Mouse (Mus musculus) hindbrain, embryonic 14.5 days (tissue): ENCODE results near the gene Hist1h3g. TPM values are rescaled to one million over a fixed set of nuclear protein-coding genes. Genes with fewer than 3 reads are reported as not detected.
"Not testable (repeated sequence)": the region's sequence is repeated elsewhere in the genome, so short reads cannot be mapped to it uniquely, and the experiment has no call there.

Experiments
- ATAC-seq: fragments of 200-750 bp; cut with Nextera tagmentation; 2 replicates; pipeline ENCODE4 v1.8.0; 2017; ENCODE audit warnings: moderate number of reproducible peaks, mild to moderate bottlenecking, moderate TSS enrichment, moderate library complexity; ENCODE audit not compliant: low FRiP score
- DNase-seq: peaks from one replicate; pipeline ENCODE4 v3.0.0-alpha.2; 2015; ENCODE audit warnings: low spot score
- H3K27ac ChIP-seq: fragments of 300-500 bp; sonication (generic); 2 replicates; pipeline ENCODE4 v1.5.1; 2014; ENCODE audit warnings: mild to moderate bottlenecking, moderate library complexity
- H3K27me3 ChIP-seq: fragments of 300-500 bp; sonication (generic); 2 replicates; pipeline ENCODE4 v1.6.1; 2014; ENCODE audit warnings: mild to moderate bottlenecking, low read length, mixed read lengths; ENCODE audit not compliant: control insufficient read depth, insufficient read depth
- H3K36me3 ChIP-seq: fragments of 300-500 bp; sonication (generic); replicated peaks from 2 replicates; pipeline ENCODE4 v1.6.1; 2014; ENCODE audit not compliant: control insufficient read depth, insufficient read depth
- H3K4me1 ChIP-seq: fragments of 300-500 bp; sonication (generic); replicated peaks from 2 replicates; pipeline ENCODE4 v1.6.1; 2014; ENCODE audit warnings: antibody characterized with exemption, low read length, mixed read lengths; ENCODE audit not compliant: control insufficient read depth, insufficient read depth
- H3K4me2 ChIP-seq: fragments of 300-500 bp; sonication (generic); replicated peaks from 2 replicates; pipeline ENCODE4 v1.6.1; 2014; ENCODE audit warnings: mild to moderate bottlenecking, moderate library complexity
- H3K4me3 ChIP-seq: fragments of 300-500 bp; sonication (generic); replicated peaks from 2 replicates; pipeline ENCODE4 v1.5.1; 2014; ENCODE audit warnings: mild to moderate bottlenecking, low read length
- H3K9ac ChIP-seq: fragments of 300-500 bp; sonication (generic); 2 replicates; pipeline ENCODE4 v1.6.1; 2014
- H3K9me3 ChIP-seq: fragments of 300-500 bp; sonication (generic); 2 replicates; pipeline ENCODE4 v1.6.1; 2016; ENCODE audit warnings: low read length; ENCODE audit not compliant: control insufficient read depth
- WGBS: fragments of 180-500 bp; shearing (Covaris S2); extraction: QIAGEN DNeasy Blood & Tissue Kit; methylation state at CpG from one replicate; pipeline ENCODE4 v1.1.7; 2014; 5-methylcytosine and 5-hydroxymethylcytosine counted together
- polyA plus RNA-seq: library from polyadenylated mRNA; unstranded; fragments of >200 nt; fragmentation: Nextera tagmentation; extraction: Ambion mirVana; gene quantifications from 2 replicates; pipeline ENCODE4 v1.2.1, GENCODE M21; 2014

The Hist1h3g gene
- polyA plus RNA-seq = 1.2 TPM in 1 of 2 replicates, not detected in the other

GRCm38 (mm10) chr13:23535137-23536075, at the start of gene Hist1h3g:
Hist1h3g (plus strand) TSS chr13:23535422.
- not testable (repeated sequence) for H3K36me3 ChIP-seq
- peaks cover 22% of the 10 kb centered on the region for H3K4me1 ChIP-seq
- WGBS = under 1% methylated on average over 36 of the region's 62 CpGs

GRCm38 (mm10) chr13:23488400-23489322, 46.6 kb upstream of the Hist1h3g start, which contains the start of gene Btn2a2:
Btn2a2 (minus strand) TSS chr13:23488857.
- DNase-seq (peak; percentile 86), ATAC-seq (peak; percentile 97)
- 0 out of 2 replicates have a peak, but pooled peaks cover 3% of the 10 kb centered on the region for H3K27me3 ChIP-seq
- H3K4me2 ChIP-seq = peak within 1 kb of the TSS; percentile 56
- 4% methylated on average over 13 of the region's 14 CpGs for WGBS
- H3K9me3 ChIP-seq = no peaks in the 10 kb centered on the region
- H3K4me1 ChIP-seq = no peaks in the 10 kb centered on the region
- no peak within 1 kb of the TSS for H3K9ac ChIP-seq
- peak within 1 kb of the TSS; percentile 26 for H3K4me3 ChIP-seq
- H3K27ac ChIP-seq = no peak within 1 kb of the TSS
- no peaks in the 10 kb centered on the region for H3K36me3 ChIP-seq

More at GRCm38 (mm10) chr13:23535137-23536075, at the start of gene Hist1h3g:
- Histone ChIP-seq H3K4me3 (peak within 1 kb of the TSS; percentile 35), H3K4me2 (peak within 1 kb of the TSS; percentile 55), H3K27ac (peak within 1 kb of the TSS; percentile 71), H3K9ac (peak within 1 kb of the TSS; percentile 36)
- DNase-seq = peak; percentile 95
- peak; percentile 92 for ATAC-seq
- not testable (repeated sequence) for H3K27me3 ChIP-seq, H3K9me3 ChIP-seq

GRCm38 (mm10) chr13:23490863-23491262, 44.4 kb upstream of the Hist1h3g start:
- Histone ChIP-seq H3K27me3 (0 out of 2 replicates have a peak, but pooled peaks cover 3% of the 10 kb centered on the region), H3K4me1 (no peaks in the 10 kb centered on the region), H3K4me2 (no peak overlapping the region), H3K9me3 (no peaks in the 10 kb centered on the region), H3K27ac (no peak overlapping the region), H3K9ac (no peak overlapping the region), H3K4me3 (no peak overlapping the region), H3K36me3 (no peaks in the 10 kb centered on the region)
- no peak for DNase-seq
- no peak for ATAC-seq
- 54% methylated on average over 1 of the region's 1 CpGs for WGBS

DNA sequence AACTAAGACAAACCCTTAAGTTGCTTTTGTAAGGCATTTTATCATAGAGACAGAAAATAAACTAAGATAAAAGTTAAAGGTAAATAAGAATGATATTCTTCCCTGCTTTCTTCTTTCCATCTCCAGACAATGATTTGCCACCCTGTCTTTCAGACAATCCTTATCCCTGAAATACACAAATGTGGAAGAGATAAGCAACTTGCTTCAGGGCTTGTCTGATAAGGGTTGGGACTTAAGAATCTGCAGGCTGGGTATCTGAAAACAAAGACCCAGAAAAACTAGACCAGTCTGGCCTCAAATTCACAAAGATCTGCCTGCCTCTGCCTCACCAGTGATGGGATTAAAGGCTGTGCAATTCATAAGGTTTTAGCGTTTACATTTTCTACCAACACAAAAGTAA, 44.0 kb upstream of the Hist1h3g start:
- no peak for ATAC-seq
- Histone ChIP-seq H3K36me3 (no peaks in the 10 kb centered on the region), H3K4me1 (no peaks in the 10 kb centered on the region), H3K27ac (no peak overlapping the region), H3K9ac (no peak overlapping the region), H3K4me2 (no peak overlapping the region), H3K4me3 (no peak overlapping the region), H3K9me3 (no peaks in the 10 kb centered on the region), H3K27me3 (0 out of 2 replicates have a peak, but pooled peaks cover 3% of the 10 kb centered on the region)
- 25% methylated on average over 1 of the region's 1 CpGs for WGBS
- no peak for DNase-seq

DNA sequence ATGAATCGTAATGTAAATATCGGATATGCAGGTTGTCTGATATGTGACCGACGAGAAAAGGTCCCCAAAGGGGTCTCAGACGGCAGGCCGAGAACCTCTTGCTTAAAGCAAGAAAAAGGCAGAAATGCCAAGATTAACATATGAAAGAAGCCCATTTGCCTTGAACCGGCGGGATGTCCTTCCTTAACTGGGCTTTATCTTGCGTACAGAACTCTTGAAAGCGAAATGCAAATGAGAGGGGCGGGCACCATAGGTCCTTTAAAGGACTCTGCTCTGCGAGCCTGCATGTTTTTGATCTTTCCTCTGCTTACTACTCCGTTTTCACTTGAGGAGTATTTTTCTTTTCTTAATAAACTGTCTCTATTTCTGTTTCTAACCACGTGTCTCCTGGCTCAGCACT, 43.2 kb upstream of the Hist1h3g start:
- H3K4me3 ChIP-seq = peak overlapping the region; percentile 7; the same call in 1 of the 2 replicates
- no peak for DNase-seq
- no peak for ATAC-seq
- H3K9ac ChIP-seq = no peak overlapping the region
- no peaks in the 10 kb centered on the region for H3K36me3 ChIP-seq
- H3K27ac ChIP-seq = no peak overlapping the region
- peak overlapping the region; percentile 34 for H3K4me2 ChIP-seq
- 0 out of 2 replicates have a peak, but pooled peaks cover 3% of the 10 kb centered on the region for H3K27me3 ChIP-seq
- whole genome bisulfite sequencing = 3% methylated on average over 14 of the region's 14 CpGs
- H3K4me1 ChIP-seq = no peaks in the 10 kb centered on the region
- no peaks in the 10 kb centered on the region for H3K9me3 ChIP-seq

DNA sequence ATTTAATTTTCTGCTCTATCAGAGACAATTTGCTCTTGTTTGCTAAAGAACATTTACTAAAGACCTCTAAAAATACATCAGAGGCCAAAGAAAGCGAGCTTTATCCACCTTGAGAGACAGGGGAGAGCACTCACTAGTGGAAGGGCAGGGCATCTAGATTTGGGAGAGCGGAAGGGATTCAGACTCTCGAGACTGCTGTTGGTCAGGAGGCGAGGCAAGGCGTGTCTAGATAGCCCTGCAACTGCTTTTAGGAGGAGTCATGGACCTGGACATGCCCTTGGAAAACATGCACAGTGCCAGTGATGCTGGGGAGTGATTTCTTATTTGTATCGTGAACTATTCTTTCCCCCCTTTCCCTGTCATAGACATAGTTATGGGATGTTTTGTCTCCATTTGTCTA, 39.7 kb upstream of the Hist1h3g start:
- no peaks in the 10 kb centered on the region for H3K9me3 ChIP-seq
- no peak overlapping the region for H3K4me3 ChIP-seq
- 76% methylated on average over 6 of the region's 6 CpGs for WGBS
- H3K27ac ChIP-seq = no peak overlapping the region
- peaks cover 28% of the 10 kb centered on the region for H3K27me3 ChIP-seq
- no peak overlapping the region for H3K9ac ChIP-seq
- ATAC-seq = no peak
- no peaks in the 10 kb centered on the region for H3K36me3 ChIP-seq
- no peak overlapping the region for H3K4me2 ChIP-seq
- no peak for DNase-seq
- 0 out of 2 replicates have a peak, but pooled peaks cover 5% of the 10 kb centered on the region for H3K4me1 ChIP-seq

DNA sequence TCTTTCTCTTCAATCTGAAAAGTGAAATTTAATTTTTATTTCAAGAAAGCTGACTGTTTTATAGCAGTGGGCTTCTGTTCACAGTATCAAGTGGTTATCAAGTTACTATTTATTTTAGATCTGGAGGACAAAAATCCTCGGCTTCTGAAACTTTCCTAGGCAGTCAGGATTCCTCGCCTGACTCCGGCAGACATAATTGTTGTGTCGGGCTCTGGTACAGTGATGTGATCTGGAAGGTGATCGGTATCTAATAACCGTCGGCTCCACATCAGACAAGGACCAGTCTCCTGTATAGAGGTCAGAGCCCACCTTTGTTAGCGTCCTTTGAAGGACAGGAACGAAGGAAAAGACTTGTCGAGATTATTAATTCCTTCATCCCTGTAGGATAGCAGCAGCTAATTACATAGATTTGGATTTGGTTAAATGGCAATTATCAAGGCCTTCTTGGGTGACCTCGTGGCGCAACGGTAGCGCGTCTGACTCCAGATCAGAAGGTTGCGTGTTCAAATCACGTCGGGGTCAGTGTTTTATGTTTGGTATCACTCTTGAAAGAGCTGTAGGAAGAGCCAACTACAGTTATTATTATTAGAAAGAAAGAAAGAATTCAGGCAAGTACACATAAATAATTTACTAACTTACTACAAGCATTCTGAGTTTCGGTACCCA, 37.4 kb upstream of the Hist1h3g start:
- ATAC-seq (no peak), DNase-seq (no peak)
- 2% methylated on average over 19 of the region's 19 CpGs for WGBS
- Histone ChIP-seq H3K4me2 (peak overlapping the region; percentile 32), H3K36me3 (no peaks in the 10 kb centered on the region), H3K4me1 (0 out of 2 replicates have a peak, but pooled peaks cover 5% of the 10 kb centered on the region), H3K27me3 (peaks cover 36% of the 10 kb centered on the region), H3K9ac (no peak overlapping the region), H3K9me3 (no peaks in the 10 kb centered on the region), H3K4me3 (peak overlapping the region; percentile 19), H3K27ac (no peak overlapping the region)

GRCm38 (mm10) chr13:23498653-23499052, 36.6 kb upstream of the Hist1h3g start:
- H3K36me3 ChIP-seq = no peaks in the 10 kb centered on the region
- H3K27me3 ChIP-seq = peaks cover 36% of the 10 kb centered on the region
- H3K9ac ChIP-seq = no peak overlapping the region
- peak overlapping the region; percentile 32 for H3K4me2 ChIP-seq
- ATAC-seq = no peak
- 7% methylated on average over 10 of the region's 10 CpGs for WGBS
- H3K9me3 ChIP-seq = no peaks in the 10 kb centered on the region
- DNase-seq = no peak
- H3K4me3 ChIP-seq = peak overlapping the region; percentile 19
- 0 out of 2 replicates have a peak, but pooled peaks cover 5% of the 10 kb centered on the region for H3K4me1 ChIP-seq
- H3K27ac ChIP-seq = no peak overlapping the region
